Mouse (Mus musculus): ENCODE measurements around the gene 1700001C19Rik. TPM values are rescaled to one million over a fixed set of nuclear protein-coding genes. Genes with fewer than 3 reads are reported as not detected.

1700001C19Rik gene
- total and polyA plus RNA-seq, 3 experiments, result not detected

DNA sequence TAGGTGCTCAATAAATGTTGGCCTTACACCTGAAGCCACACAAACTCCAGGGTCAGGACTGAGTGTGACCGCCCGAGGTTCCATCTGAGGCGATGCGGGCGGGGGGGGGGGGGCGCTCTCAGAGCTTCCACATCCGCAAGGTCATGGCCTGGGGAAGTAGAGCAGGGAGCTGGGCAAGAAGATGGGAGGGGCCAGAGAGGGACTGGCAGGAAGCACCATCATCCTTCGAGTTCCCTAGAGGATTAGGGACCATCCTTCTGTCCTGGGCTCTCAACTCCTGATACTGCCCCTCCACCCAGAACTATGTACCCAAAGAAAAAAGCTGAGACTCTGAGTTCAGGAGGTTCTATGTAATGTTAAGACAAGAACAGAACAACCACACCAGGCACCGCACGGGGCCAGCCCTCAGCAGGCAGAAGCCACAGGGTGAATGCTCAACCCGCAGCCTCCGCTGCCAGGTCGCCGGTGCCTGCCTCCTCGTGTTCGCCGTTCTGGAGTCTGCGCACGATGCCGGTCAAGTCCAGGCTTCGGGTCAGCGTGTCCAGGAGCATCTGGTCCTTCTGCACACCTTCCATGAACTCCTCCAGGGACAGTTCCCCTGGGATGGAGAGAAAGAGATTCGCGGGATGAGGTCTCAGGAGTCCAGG is 42.8 kb downstream of the 1700001C19Rik start:
- no peak for DNase-seq (ENCODE audit: extremely low read depth)
- H3K36me3 ChIP-seq (replicated peaks in 1 of 2; ENCODE audit: control insufficient read depth in 1 of 2, insufficient read depth in 1 of 2, low read length in 1 of 2), result peaks cover 0 to 3% of the 10 kb centered on the region in 2 experiments
- H3K27me3 ChIP-seq (replicated peaks), result peaks cover 3% of the 10 kb centered on the region
- dilution Hi-C loops (cut with MboI; ENCODE audit: extremely low pct_ligation_motif_present, extremely low pct_unique_long_range_greater_than_20kb, low sequenced_read_pairs), result no loop called here
- no peaks in the 10 kb centered on the region for H3K9me3 ChIP-seq (replicated peaks; ENCODE audit: low read length)
- peaks cover 3 to 16% of the 10 kb centered on the region in 2 experiments; a peak in 3 of 4 replicates for H3K4me1 ChIP-seq (ENCODE audit: control insufficient read depth in 1 of 2, insufficient read depth in 2 of 2)
- TF ChIP-seq JUND (conservative IDR thresholded peaks at IDR 0.05; ENCODE audit: low read depth, low read length) (no peak), E2F4 (IDR thresholded peaks at IDR 0.05; ENCODE audit: insufficient replicate concordance, low read depth, low read length) (no peak), JUN (IDR thresholded peaks at IDR 0.05; ENCODE audit: insufficient read depth, low read depth, low read length) (no peak), NRF1 (IDR thresholded peaks at IDR 0.05; ENCODE audit: low read depth, low read length) (no peak), ZC3H11A (IDR thresholded peaks at IDR 0.05; ENCODE audit: low read depth, low read length) (no peak), PAX5 (IDR thresholded peaks at IDR 0.05; ENCODE audit: low read length) (no peak), SMC3 (IDR thresholded peaks at IDR 0.05; ENCODE audit: low read depth, low read length) (no peak)
- H3K79me2 ChIP-seq (replicated peaks; ENCODE audit: control insufficient read depth, extremely low read depth, insufficient read depth, poor library complexity, severe bottlenecking), result no peaks in the 10 kb centered on the region
- in situ Hi-C loops (cut with MboI; ENCODE audit: low pct_ligation_motif_present, low pct_unique_long_range_greater_than_20kb, low sequenced_read_pairs), result loop anchor here (5.0 to 25.0 kb wide), 2 partner anchors 33 to 218 kb away; partner anchors contain the start of genes Bysl, Gm20517 and Med20
- no peak overlapping the region for H3K9ac ChIP-seq (ENCODE audit: insufficient read depth, low read depth)
- no peak overlapping the region for H3K27ac ChIP-seq (ENCODE audit: insufficient read depth, low read depth)
- 0 out of 2 replicates have a peak overlapping the region, but pooled peaks have one; percentile 65 for H3K4me2 ChIP-seq (ENCODE audit: insufficient read depth, low read depth, poor library complexity, severe bottlenecking)
- peak overlapping the region in 1 of 3 experiments; percentile 45 for H3K4me3 ChIP-seq (replicated peaks in 1 of 3; ENCODE audit: low read depth in 2 of 3, low read length in 2 of 3, poor library complexity in 1 of 3)

DNA sequence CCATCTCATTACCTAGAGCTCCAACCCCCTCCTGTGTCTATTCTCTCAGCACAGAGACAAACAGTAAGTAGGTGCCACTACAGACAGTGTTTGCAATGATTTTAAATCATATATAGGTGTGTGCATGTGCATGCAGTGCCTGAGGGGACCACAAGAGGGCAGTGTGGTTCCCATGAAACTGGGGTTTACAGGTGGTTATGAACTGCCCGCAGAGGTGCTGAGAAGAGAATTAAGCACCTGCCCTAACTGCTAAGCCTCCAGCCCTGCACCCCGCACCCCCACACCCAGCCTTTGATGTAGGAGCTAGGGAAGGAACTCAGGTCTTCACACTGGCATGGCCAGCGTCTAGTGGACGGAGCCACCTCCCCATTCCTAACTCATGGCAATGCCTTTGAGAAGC is 50.5 kb downstream of the 1700001C19Rik start:
- in situ Hi-C loops (cut with MboI; ENCODE audit: low pct_ligation_motif_present, low pct_unique_long_range_greater_than_20kb, low sequenced_read_pairs) (loop anchor here (25.0 kb wide), 1 partner anchor 226 kb away; the partner anchor contains the start of genes Bysl, Gm20517 and Med20), dilution Hi-C loops (cut with MboI; ENCODE audit: extremely low pct_ligation_motif_present, extremely low pct_unique_long_range_greater_than_20kb, low sequenced_read_pairs) (no loop called here)
- Histone ChIP-seq H3K9me3 (replicated peaks; ENCODE audit: low read length) (peaks cover 9% of the 10 kb centered on the region), H3K36me3 (replicated peaks in 1 of 2; ENCODE audit: control insufficient read depth in 1 of 2, insufficient read depth in 1 of 2, low read length in 1 of 2) (peaks cover 5 to 44% of the 10 kb centered on the region in 2 experiments), H3K27ac (ENCODE audit: insufficient read depth, low read depth) (no peak overlapping the region), H3K4me2 (ENCODE audit: insufficient read depth, low read depth, poor library complexity, severe bottlenecking) (no peak overlapping the region), H3K4me1 (ENCODE audit: control insufficient read depth in 1 of 2, insufficient read depth in 2 of 2) (no peaks in the 10 kb centered on the region), H3K9ac (ENCODE audit: insufficient read depth, low read depth) (no peak overlapping the region), H3K27me3 (replicated peaks) (no peaks in the 10 kb centered on the region), H3K79me2 (replicated peaks; ENCODE audit: control insufficient read depth, extremely low read depth, insufficient read depth, poor library complexity, severe bottlenecking) (no peaks in the 10 kb centered on the region), H3K4me3 (replicated peaks in 1 of 3; ENCODE audit: low read depth in 2 of 3, low read length in 2 of 3, poor library complexity in 1 of 3) (no peak overlapping the region)
- DNase-seq (ENCODE audit: extremely low read depth), result peak; percentile 48
- TF ChIP-seq POLR2A (IDR thresholded peaks at IDR 0.05; ENCODE audit: low read depth, low read length) (no peak), SIN3A (IDR thresholded peaks at IDR 0.05; ENCODE audit: low read length) (no peak), NELFE (IDR thresholded peaks at IDR 0.05; ENCODE audit: low read depth, low read length) (0 out of 2 replicates have a peak, but pooled peaks have one; percentile 33), TBP (conservative IDR thresholded peaks at IDR 0.05; ENCODE audit: low read depth, low read length) (no peak), ETS1 (conservative IDR thresholded peaks at IDR 0.05; ENCODE audit: low read depth, low read length) (no peak), ELF1 (IDR thresholded peaks at IDR 0.05; ENCODE audit: low read depth, low read length) (no peak), CTCF (conservative IDR thresholded peaks at IDR 0.05 in 1 of 2, IDR thresholded peaks at IDR 0.05 in 1 of 2; ENCODE audit: low read depth in 2 of 2, low read length in 2 of 2) (peak; percentile 86 to 97), UBTF (IDR thresholded peaks at IDR 0.05; ENCODE audit: low read depth, low read length) (no peak), ZNF384 (IDR thresholded peaks at IDR 0.05; ENCODE audit: low read depth, low read length) (no peak), GABPA (IDR thresholded peaks at IDR 0.05; ENCODE audit: insufficient replicate concordance, low read depth, low read length) (no peak), ZMIZ1 (IDR thresholded peaks at IDR 0.05; ENCODE audit: low read depth, low read length) (no peak), NRF1 (IDR thresholded peaks at IDR 0.05; ENCODE audit: low read depth, low read length) (no peak), SMC3 (IDR thresholded peaks at IDR 0.05; ENCODE audit: low read depth, low read length) (peak; percentile 76), IRF4 (IDR thresholded peaks at IDR 0.05; ENCODE audit: low read depth, low read length) (0 out of 2 replicates have a peak, but pooled peaks have one; percentile 18), KAT2A (IDR thresholded peaks at IDR 0.05; ENCODE audit: insufficient replicate concordance, low read length) (no peak), MAZ (IDR thresholded peaks at IDR 0.05; ENCODE audit: low read depth, low read length) (no peak), PAX5 (IDR thresholded peaks at IDR 0.05; ENCODE audit: low read length) (no peak), MAX (IDR thresholded peaks at IDR 0.05; ENCODE audit: low read length) (peak; percentile 68), JUN (IDR thresholded peaks at IDR 0.05; ENCODE audit: insufficient read depth, low read depth, low read length) (no peak), JUND (conservative IDR thresholded peaks at IDR 0.05; ENCODE audit: low read depth, low read length) (no peak), CHD1 (IDR thresholded peaks at IDR 0.05; ENCODE audit: low read depth, low read length) (no peak), USF2 (conservative IDR thresholded peaks at IDR 0.05; ENCODE audit: low read depth, low read length) (no peak), MAFK (IDR thresholded peaks at IDR 0.05; ENCODE audit: insufficient replicate concordance, low read length) (no peak), RAD21 (IDR thresholded peaks at IDR 0.05; ENCODE audit: low read depth, low read length) (peak; percentile 59), USF1 (IDR thresholded peaks at IDR 0.05; ENCODE audit: low read depth, low read length) (no peak), RCOR1 (conservative IDR thresholded peaks at IDR 0.05; ENCODE audit: low read depth, low read length) (no peak), E2F4 (IDR thresholded peaks at IDR 0.05; ENCODE audit: insufficient replicate concordance, low read depth, low read length) (no peak), ZC3H11A (IDR thresholded peaks at IDR 0.05; ENCODE audit: low read depth, low read length) (peak; percentile 5; the same call in 1 of the 2 replicates), MXI1 (IDR thresholded peaks at IDR 0.05; ENCODE audit: low read depth, low read length) (no peak), MYC (IDR thresholded peaks at IDR 0.05; ENCODE audit: low read depth, low read length) (0 out of 2 replicates have a peak, but pooled peaks have one; percentile 32)
